Mouse (Mus musculus) kidney, postnatal 25 days (tissue): Measurements from ENCODE around the gene Ajuba.
A peak's percentile ranks its signal among the peaks of the same experiment; 100 is the strongest.

Experiments
- DNase-seq, 2 experiments: peaks; one replicate each; pipeline ENCODE4 v3.0.0; 2021; ENCODE audit warnings: mixed read lengths in 2 of 2

The Ajuba gene

GRCm38 (mm10) chr14:54591056-54591455 lies 13.7 kb upstream of the Ajuba start:
- peak in 1 of 2 experiments; percentile 30 for DNase-seq

DNA sequence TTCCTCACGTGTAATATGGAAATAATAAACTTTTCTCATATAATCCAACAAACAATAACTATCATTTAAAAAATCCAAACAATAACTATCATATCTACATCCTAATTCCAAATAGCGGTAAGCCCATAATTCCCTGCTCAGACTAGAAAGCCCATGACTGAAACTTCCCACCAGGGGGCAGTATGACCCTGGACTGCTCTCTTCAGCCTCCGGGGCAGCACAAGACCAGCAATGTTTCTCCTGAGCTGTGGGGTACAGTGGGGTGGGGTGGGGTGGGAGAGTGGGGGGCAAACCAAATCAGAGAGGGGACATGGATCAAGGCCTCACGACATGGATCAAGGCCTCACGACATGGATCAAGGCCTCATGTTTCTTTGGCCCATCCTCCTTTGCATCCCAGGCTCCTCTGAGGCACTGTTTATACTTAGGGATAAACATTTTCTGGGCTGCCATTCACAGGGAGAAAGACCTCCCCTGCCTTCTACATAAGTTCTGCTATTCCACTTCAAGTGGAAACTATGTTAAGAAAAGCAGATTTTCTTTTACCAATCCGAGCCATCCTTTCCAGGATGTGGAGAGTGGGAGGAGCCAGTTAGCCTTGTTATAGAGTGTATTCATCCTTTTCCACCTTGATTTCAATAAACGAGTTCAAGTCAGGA lies 6.5 kb upstream of the Ajuba start:
- peak; percentile 68 to 82 for DNase-seq

- DNase-seq, result peak in 1 of 2 experiments; percentile 46
Measured at GRCm38 (mm10) chr14:54582536-54582935, 5.2 kb upstream of the Ajuba start.

DNA sequence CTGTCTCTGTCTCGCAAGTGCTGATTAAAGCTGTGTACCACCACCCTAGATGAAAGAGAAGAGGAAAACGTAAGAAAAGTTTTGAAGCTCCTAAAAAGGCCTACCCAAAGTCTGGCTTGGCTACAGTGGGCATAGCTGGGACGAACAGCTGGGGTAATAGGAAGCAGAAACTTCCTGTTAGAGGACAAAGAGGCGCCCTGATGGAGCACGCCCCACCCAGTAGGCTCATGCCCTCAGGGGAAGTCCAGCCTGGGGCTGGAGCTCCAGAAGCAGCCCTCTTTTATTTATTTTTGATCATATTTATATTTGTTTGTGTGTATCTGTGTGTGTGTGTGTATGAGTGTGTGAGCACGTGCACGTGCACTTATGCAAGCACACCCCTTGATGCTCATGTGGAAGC lies 2.3 kb upstream of the Ajuba start:
- no peak for DNase-seq

- DNase-seq, result peak; percentile 50 to 53
Measured at GRCm38 (mm10) chr14:54578063-54578462, 705 bp upstream of the Ajuba start.

DNA sequence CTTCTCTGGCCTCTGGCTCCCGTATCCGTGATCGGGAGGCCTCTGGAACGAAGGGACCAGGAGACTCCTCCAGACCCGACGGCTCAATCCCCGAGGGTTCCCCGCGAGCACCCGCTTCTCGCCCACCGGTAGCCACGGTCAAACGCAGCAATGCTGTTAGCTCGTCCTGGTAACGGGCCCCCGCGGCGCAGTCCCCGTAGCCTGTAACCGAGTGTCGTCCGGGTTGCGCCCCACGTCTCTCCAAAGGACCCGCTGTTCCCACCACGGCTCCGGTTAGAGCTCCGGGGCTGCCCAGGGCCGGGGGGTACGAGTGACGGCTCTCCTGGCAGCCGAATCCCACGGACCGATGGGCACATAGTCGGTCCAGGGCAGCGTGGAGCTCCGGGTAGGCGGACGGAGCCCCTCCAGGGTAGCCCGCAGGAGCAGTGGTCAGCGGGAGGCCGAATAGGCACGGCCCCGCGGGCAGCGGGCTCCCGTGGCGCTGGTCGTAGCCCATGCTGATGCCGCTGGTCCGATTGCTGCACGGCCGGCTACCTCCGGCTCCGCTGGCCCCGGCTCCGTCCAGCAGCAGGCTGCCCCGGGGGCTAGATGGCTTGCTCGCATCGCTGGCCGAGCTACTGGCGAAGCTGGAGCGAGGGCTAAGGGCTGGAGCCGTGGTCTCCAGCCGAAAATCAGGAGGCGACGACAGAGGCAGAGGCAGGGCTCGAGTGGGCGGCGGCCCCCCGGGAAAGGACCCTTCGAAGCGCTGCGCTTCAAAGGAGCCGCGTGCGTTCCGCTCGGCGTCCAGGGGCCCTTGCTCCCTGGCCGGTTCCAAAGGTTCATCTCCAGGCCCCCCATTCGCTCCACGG lies 893 bp downstream of the Ajuba start:
- DNase-seq, result peak; percentile 46 to 79

GRCm38 (mm10) chr14:54575631-54576030 lies 1.7 kb downstream of the Ajuba start:
- DNase-seq, result peak; percentile 91 to 93

DNA sequence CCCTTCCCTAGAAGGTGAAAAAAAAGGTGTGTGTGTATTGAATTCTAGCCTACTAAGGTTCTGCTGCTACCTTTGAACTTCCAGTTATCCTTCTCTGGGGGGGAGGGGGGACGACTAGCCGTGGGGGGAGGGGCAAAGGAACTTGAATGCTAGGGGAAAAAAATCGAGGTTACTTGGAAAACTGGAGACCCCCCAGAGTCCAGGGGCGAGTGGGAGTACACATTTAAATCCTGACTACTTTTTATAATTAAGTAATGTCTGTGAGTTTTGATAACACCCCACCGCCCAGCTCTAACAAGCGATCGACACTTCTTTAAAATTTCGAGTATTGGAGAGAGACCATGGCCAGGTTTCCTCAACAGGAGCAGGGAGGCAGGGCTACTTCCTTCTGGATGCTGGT lies 2.3 kb downstream of the Ajuba start:
- no peak for DNase-seq

GRCm38 (mm10) chr14:54574253-54574652 lies 3.1 kb downstream of the Ajuba start:
- peak in 1 of 2 experiments; percentile 49 for DNase-seq

DNA sequence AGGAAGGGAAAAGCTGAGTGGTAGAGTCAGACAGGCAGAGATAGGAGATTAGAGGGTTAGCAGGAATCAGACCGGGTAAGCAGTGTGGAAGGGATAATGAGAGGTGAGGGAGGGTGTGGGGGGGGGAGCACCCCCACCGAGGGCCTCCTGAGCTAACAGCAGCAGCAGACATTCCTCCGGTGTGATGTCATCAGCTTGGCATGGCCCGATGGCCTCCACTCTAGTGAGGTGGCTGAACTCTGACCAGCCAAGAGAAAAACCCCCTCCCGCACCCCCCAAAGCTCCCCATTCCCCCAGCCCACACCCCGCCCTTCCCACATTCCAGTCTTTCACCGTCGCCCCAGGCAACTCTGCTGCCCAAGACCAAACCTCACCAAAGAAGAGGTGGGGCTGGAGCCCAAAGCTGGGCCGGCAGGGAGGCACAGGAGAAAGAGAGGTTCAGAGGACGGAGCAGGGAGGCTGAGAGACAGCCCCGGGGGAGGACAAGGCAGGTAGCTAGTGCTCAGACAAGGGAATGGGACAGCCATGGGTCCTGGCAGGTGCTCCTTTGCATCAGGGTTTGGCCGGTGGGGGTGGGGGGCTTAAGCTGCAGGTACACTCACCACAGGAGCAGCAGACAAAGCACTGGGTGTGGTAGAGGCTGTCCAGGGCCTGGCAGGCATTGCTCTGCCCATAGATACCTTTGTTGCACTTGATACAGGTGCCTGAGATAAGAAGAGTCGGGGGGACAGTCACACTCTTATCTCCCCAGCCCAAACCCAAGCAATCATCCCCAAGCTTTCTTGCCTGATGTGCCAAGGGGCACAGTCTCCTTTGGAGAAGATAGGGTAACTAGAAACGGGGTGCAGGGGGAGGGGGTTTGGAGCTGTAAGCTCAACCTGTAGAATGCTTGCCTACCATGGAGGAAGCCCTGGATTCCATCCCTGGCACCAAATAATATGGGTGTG lies 4.3 kb downstream of the Ajuba start:
- DNase-seq, result peak; percentile 80 to 94

- no peak for DNase-seq
Measured at GRCm38 (mm10) chr14:54572122-54572521, 5.2 kb downstream of the Ajuba start.

DNA sequence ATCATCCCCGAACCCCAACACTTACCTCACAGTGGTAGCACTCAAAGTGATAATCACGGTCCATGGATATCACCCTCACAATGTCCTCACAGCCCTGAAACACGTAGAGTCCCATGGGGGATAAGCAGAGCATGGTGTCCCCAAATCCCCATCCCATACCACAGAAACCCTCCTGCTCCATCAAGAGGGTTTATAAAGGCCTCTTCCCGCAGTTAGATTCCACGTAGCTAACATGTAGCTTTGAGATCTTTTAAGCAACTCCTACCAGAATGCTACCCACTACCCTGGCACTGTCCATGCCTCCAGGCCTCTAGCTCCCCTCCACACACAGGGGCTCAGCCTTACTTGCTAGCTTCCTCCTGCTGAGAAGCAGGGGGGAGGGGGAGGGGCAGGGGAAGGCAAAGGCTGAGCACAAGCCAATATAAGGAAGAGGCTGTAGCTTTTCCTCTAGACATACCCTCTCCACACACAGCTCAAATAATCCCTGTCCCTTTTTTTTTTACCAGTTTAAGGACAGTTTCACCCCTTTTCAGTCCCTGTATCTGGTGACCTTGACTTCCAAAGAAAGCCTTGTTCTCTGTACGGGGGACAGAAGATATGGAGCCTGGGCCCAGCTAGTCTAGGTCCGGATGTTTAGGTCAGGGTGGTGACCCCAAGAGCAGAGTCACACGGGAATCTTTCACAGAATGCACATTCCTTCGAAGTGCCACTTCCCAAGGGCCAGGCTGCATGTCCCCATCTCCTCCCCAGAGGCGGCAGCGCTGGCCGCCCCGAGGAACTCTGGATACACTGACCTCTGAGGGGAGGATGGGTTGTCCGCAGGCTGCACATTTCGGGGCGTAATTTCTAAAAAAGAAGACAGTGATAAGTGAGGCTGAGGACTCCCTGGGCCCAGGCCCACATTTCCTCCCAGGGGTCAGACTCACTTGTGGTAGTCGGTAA lies 7.6 kb downstream of the Ajuba start:
- peak in 1 of 2 experiments; percentile 46 for DNase-seq

GRCm38 (mm10) chr14:54568694-54569414 lies 8.5 kb downstream of the Ajuba start:
- DNase-seq, result peak; percentile 83 to 86

DNA sequence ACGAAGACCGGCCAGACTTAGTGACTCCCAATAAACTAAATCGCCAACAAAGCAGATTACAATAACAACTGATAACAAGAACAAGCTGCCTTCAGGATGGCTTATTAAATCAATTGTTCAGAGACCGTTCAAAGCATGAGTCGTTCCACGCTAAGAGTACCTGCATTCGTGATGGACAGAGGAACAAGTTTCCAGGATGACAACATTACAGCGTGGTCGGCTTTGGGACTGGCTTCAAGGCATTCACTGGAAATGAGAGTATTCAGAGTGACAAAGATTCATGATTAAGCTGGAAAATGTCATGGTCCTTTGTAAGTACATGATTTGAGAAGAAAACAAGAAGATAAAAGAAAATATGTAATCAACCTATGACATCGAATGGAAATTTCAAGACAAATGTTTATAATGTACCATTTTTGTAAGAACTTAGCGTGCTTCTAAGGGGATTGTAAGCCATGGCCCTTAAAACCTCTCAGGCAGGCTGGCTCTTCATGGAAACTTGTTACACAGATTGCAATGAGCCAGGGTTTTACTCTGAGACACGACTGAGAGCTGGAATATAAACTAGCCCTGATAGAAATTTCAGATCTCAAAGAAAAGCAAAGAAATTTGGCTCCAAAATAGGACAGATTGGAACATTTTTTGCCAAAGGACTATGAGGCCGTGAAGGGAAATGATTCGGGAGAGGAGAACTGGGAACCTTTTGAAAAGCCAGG lies 16.7 kb downstream of the Ajuba start:
- no peak for DNase-seq

- DNase-seq, result no peak
Measured at GRCm38 (mm10) chr14:54557330-54557729, 20.0 kb downstream of the Ajuba start.

DNA sequence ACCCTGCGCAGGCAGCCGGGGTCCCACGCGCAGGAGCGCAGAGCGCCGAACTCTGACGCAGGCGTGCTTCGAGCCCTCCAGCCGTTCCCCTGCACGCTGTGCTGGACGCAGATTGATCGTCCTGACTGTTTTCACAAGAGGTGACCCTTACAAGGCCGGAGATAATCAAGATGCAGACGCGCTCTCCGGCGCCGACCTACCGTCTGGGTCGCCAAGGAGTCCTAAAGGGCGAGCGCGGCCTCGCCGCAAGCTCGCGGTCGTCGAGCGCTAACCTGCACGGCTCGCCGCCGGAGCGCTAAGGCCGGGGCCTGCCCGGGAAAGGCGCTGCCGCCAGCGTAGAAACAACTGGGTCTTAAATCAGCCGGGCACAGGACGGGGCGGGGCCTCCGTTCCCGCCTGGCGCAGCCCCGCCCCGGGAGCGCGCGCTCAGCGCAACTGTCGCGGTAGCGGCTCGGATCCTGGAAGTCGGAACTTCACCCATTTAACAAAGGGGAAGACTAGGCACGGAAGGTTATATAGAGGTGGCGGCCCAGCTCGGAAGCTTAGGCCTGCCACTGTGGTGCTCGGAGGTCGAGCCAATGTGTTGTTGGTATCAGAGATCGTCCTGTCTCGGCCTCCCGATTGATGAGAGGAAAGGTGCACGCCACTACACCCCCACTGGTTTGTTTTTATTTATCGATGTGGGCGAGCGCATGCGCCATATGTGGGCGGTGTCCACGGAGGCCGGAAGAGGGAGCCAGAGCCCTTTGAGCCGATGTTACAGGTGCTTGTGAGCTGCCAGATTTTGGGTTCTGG lies 23.2 kb downstream of the Ajuba start, which contains the start of gene Haus4:
TSS of gene Haus4 (minus strand) at position 642 of the 795 bp plus-strand sequence.
- peak; percentile 85 to 91 for DNase-seq

DNA sequence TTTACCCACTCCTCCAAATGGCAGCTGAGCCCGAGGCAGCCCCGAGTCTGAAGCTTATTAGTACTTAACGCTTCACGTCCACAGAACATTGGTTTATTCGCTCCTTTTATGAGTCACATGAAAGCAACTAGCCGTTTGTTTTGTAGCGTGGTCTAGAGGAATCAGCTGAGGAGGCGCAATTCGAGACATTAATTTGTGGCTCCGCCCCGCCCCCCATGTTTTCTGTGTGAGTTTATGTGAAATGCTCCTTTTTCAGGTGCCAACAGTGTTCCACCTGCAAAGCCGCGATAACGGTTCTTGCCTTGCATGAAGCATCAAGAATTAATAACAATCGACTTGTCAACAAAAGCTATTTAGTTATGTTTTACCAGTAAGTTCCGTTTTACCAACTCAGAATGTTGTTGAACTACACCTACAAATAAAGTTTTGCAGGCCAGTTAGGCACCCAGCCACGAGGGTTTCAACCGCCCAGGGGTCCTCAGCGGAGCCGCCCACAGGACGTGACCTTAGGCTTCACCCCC lies 23.8 kb downstream of the Ajuba start:
- DNase-seq, result peak; percentile 37 to 42

GRCm38 (mm10) chr14:54544703-54545102 lies 32.7 kb downstream of the Ajuba start:
- no peak for DNase-seq

DNA sequence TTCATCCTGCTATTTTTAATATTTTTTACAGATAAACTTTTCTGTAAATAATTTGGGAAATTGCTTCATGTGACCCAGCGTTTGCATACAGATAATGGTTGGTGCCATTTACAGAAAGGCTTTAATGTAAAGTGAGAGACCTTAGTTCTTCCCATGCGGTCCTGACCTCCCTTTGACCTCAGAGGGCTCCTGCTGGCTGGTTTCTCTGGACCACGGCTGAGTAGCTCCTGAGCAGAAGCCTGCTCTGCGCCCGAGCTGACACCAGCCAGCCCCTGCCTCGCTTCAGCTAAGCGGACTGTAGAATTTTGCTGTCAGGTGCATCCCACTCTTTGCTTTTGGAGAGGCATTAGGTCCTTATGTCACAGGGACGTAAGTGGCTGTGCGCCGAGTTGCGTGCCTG lies 36.6 kb downstream of the Ajuba start:
- DNase-seq, result no peak
